Mouse (Mus musculus) brain, embryonic 14.5 days (tissue): Measurements from ENCODE around the gene Zfp646.

Experiments
- CTCF ChIP-seq: fragments of 200-500 bp; IDR thresholded peaks from 2 replicates; pipeline ENCODE4 v1.5.1; 2012; ENCODE audit warnings: inconsistent platforms, mild to moderate bottlenecking, moderate library complexity, borderline replicate concordance; ENCODE audit not compliant: insufficient read depth, insufficient read length; ENCODE audit errors: extremely low read depth
- POLR2A ChIP-seq: fragments of 200-500 bp; IDR thresholded peaks from 2 replicates; pipeline ENCODE4 v1.6.1; 2012; ENCODE audit warnings: mild to moderate bottlenecking, inconsistent platforms, borderline replicate concordance; ENCODE audit not compliant: poor library complexity, insufficient read depth, insufficient read length, severe bottlenecking; ENCODE audit errors: extremely low read depth

DNA sequence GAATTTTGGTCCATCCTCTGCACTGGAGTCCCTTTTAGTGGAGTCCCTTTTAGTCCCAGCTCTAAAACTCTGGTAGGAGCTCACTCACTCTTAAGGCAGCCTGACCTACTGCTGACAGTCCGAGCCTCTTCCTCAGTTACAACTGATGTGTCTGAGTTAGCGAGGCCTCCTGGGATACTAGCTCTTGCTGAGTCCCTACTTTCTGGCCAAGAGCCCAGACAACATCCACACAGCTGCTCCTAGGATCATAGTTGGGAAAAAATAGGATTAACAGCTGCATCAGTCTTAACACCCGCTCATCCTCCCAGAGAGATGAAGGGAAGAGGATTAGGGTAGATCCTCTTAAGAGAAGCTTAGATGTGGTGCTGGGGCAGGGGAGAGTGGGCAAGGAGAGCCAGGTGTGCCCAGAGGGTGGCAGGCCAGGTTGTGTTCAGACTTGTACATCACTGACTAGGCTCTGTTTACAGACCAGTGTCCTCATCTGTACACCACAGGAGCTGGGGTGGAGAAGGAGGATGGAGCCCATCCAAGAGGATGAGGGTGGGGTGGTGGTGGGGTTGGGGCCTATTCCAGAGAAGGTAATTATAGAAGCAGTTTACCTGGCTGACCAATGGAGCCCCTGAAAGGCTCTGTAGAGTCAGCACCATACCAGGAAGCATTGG, 6.7 kb upstream of the Zfp646 start:
- TF ChIP-seq CTCF (no peak), POLR2A (no peak)
